Mouse (Mus musculus) kidney, adult 2 months (tissue): ENCODE measurements around the gene Alk.

Experiments
- CTCF ChIP-seq: fragments of 200-500 bp; conservative IDR thresholded peaks from 2 replicates; pipeline ENCODE4 v1.5.1; 2011; ENCODE audit warnings: low read depth, mild to moderate bottlenecking, control low read depth, low read length, moderate library complexity, mixed read lengths; ENCODE audit not compliant: insufficient read depth, insufficient read length
- POLR2A ChIP-seq: fragments of 200-500 bp; IDR thresholded peaks from one replicate; pipeline ENCODE4 v1.6.1; 2011; ENCODE audit warnings: low read depth, low read length, control low read depth

DNA sequence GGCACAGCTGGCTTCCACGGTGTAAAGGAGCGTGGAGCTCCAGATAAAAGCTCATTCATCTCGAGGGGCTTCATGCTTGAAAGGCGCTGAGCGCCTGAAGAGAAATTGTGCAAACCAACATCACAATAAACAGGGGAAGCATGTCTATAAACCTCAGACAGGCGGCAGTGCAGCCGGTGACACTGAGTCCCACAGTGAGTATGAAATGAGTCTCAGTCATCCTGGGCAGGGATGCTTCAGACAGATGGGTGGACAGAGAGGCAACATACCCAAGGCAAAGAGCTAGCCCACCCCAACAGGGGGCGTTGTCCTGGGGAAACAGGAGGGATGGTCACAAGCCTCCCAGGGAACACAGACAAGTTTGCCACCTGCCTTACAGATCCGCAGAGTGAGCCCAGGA lies 460.0 kb downstream of the Alk start:
- TF ChIP-seq POLR2A (no peak), CTCF (no peak)
